Mouse (Mus musculus): ENCODE data around the gene Arsb. TPM values are rescaled to one million over a fixed set of nuclear protein-coding genes. Genes with fewer than 3 reads are reported as not detected.

The Arsb gene
- polyA plus RNA-seq, 1 experiment from 2014 or later = 11.2 TPM

DNA sequence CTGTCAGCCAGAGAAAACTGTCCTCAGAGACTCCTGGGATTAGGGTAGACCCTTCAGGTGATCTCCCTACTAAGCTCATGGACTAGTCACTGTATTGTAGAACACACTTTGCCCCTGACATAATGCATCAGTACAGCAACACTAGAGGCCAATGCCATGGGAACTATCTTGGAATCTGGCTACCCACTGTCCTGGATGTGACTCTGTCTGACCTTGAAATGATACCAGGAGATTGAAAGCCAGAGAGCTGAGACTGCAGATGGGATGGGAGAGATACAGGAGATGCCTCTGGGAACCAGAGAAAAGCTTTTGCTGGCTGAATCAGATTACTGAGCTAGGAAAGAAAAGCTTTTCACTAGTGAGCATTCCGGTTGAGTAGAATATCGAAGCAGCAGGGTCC is 130.7 kb downstream of the Arsb start:
- no peak overlapping the region for H3K27ac ChIP-seq
- no peak overlapping the region for H3K4me3 ChIP-seq (replicated peaks)
- H3K27me3 ChIP-seq (replicated peaks) = no peaks in the 10 kb centered on the region
- ATAC-seq = no peak
- no peaks in the 10 kb centered on the region for H3K36me3 ChIP-seq
- no peak overlapping the region for H3K4me2 ChIP-seq (replicated peaks)
- no peaks in the 10 kb centered on the region for H3K4me1 ChIP-seq (replicated peaks)
- WGBS = 87% methylated on average over 2 of the region's 2 CpGs
- no peak overlapping the region for H3K9ac ChIP-seq
- no peaks in the 10 kb centered on the region for H3K9me3 ChIP-seq

DNA sequence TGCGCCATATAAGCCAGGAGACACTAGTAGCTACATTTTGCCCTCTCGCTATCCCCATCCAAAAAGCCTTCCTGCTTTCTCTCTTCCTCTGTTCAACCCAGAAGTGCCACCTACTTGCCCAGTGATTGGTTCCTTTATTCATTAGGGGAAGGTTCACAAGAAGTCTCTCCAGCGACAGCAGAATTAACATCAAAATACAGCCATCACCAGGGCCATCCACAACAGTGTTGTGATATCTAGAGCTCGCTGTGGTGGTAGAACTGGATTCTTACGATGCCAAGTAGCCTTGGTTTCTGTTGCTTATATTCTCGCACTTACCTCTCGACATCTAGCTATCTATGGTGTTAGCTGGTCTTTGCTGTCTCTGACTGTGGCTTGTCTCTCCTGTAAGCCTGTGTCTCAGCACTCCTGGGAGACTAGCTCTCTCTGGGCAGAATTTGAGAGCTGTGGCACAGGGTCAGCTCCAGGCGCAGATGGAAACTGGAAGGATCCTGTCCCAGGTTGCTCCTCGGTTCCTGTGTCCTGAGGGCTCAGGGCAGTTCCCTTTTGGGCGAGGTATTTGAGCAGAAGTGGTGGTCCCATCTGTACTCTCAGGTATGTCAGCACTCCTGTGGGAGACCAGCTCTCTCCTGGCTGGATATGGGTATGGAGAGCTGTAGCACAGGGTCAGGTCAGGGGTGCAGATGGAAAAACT is 135.3 kb downstream of the Arsb start:
- no peak overlapping the region for H3K27ac ChIP-seq
- H3K4me3 ChIP-seq (replicated peaks) = no peak overlapping the region
- no peaks in the 10 kb centered on the region for H3K4me1 ChIP-seq (replicated peaks)
- H3K9ac ChIP-seq = no peak overlapping the region
- H3K4me2 ChIP-seq (replicated peaks) = no peak overlapping the region
- no peaks in the 10 kb centered on the region for H3K36me3 ChIP-seq
- no peaks in the 10 kb centered on the region for H3K9me3 ChIP-seq
- WGBS = 88% methylated on average over 10 of the region's 10 CpGs
- no peak for ATAC-seq
- H3K27me3 ChIP-seq (replicated peaks) = no peaks in the 10 kb centered on the region

DNA sequence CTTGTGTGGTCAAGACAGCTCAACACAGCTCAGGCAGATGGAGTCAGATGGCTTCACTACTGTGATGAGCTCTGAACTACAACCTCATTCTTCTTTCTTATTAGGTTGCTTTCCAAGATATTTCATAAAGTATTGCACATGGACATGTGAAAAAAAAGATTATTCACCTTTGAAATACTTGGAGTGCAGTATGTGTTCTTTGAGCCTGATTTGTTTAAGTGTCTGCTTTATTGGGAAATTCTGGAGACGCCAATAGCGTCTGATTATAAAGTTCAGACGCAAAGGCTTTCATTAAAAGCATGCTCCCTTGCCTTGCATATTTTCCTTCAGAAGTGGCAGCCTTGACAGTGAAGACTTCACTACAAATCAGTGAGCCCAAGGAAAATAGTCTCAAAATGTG is 136.5 kb downstream of the Arsb start:
- Histone ChIP-seq H3K4me1 (replicated peaks) (no peaks in the 10 kb centered on the region), H3K4me2 (replicated peaks) (no peak overlapping the region), H3K27me3 (replicated peaks) (no peaks in the 10 kb centered on the region), H3K9ac (no peak overlapping the region), H3K4me3 (replicated peaks) (no peak overlapping the region), H3K36me3 (no peaks in the 10 kb centered on the region), H3K27ac (no peak overlapping the region), H3K9me3 (no peaks in the 10 kb centered on the region)
- no peak for ATAC-seq
- WGBS = 91% methylated on average over 3 of the region's 3 CpGs

DNA sequence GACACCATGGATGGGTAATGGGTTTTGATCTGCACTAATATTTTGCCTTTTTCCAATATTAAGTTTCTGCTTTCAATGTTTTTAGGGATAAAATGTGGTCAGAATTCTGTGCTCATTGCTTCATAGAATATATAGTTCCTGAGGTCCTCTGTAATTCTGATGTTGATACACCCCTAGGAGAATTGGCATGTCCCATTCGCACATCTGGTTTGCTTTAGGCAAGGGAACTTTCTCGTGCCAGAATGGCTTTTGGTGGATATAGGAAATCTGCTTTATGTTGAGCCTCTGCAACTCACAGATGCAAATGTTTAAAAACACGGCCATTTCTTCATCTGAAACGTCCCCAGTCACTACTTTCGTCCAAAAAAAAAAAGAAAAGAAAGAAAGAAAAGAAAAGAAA is 138.4 kb downstream of the Arsb start:
- no peaks in the 10 kb centered on the region for H3K9me3 ChIP-seq
- H3K27me3 ChIP-seq (replicated peaks) = no peaks in the 10 kb centered on the region
- ATAC-seq = no peak
- H3K4me2 ChIP-seq (replicated peaks) = no peak overlapping the region
- no peak overlapping the region for H3K4me3 ChIP-seq (replicated peaks)
- H3K36me3 ChIP-seq = no peaks in the 10 kb centered on the region
- H3K9ac ChIP-seq = no peak overlapping the region
- no peak overlapping the region for H3K27ac ChIP-seq
- H3K4me1 ChIP-seq (replicated peaks) = no peaks in the 10 kb centered on the region
- WGBS = 66% methylated on average over 5 of the region's 5 CpGs

DNA sequence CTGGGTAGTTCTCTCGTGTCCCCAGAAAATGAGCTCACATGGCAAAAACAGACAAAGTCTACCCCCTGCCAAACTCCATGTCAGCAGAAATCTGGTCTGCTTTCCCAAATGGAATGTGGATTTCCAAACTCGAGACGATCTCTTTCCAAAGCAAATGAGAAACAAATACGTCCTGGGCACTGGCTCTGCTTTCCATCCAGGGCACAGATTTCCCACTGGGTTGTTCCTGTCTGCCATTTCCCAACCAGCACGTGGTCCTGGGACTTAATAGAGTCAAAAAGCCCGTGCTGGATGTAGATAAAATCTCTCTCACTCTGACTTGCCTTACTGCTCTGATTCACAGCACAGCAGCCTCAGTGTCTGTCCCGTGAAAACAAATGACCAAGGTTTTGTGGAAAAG is 139.6 kb downstream of the Arsb start:
- ATAC-seq = no peak
- peaks cover 5% of the 10 kb centered on the region; the same call in 1 of the 2 replicates for H3K4me1 ChIP-seq (replicated peaks)
- H3K36me3 ChIP-seq = no peaks in the 10 kb centered on the region
- no peak overlapping the region for H3K4me2 ChIP-seq (replicated peaks)
- H3K4me3 ChIP-seq (replicated peaks) = no peak overlapping the region
- 47% methylated on average over 7 of the region's 7 CpGs for WGBS
- no peaks in the 10 kb centered on the region for H3K9me3 ChIP-seq
- H3K27me3 ChIP-seq (replicated peaks) = no peaks in the 10 kb centered on the region
- H3K27ac ChIP-seq = no peak overlapping the region
- H3K9ac ChIP-seq = no peak overlapping the region

DNA sequence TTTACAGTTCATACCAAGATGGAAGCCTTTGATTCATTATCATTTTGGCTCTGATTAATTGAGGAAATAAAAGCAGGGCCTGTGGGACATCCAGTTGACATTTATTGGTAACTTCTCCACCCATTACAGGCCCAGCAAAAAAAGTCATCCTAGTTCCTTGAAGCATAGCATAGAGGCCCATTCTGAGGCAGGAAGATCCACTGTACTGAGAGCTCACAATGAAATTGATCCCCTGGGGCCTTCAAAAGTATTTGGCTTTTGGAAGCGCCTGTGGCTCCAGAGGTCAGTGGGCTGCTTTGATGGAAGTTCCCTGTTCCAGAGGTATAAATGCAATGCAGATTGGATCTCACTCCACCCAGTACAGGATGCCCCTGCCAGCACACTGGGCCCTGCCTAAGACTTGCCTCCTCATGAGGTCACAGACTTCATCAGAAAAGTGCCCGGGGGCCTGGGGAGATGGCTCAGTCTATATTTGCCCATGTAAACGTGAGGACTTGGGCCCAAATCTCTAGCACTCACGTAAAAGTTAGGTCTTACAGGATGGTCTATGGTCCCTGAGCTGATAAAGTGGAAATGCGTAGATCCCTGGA is 141.0 kb downstream of the Arsb start:
- H3K9me3 ChIP-seq = no peaks in the 10 kb centered on the region
- H3K4me1 ChIP-seq (replicated peaks) = peaks cover 5% of the 10 kb centered on the region; the same call in 1 of the 2 replicates
- no peak overlapping the region for H3K4me2 ChIP-seq (replicated peaks)
- WGBS = 82% methylated on average over 5 of the region's 5 CpGs
- no peak for ATAC-seq
- H3K9ac ChIP-seq = no peak overlapping the region
- H3K27ac ChIP-seq = no peak overlapping the region
- no peak overlapping the region for H3K4me3 ChIP-seq (replicated peaks)
- no peaks in the 10 kb centered on the region for H3K36me3 ChIP-seq
- no peaks in the 10 kb centered on the region for H3K27me3 ChIP-seq (replicated peaks)

DNA sequence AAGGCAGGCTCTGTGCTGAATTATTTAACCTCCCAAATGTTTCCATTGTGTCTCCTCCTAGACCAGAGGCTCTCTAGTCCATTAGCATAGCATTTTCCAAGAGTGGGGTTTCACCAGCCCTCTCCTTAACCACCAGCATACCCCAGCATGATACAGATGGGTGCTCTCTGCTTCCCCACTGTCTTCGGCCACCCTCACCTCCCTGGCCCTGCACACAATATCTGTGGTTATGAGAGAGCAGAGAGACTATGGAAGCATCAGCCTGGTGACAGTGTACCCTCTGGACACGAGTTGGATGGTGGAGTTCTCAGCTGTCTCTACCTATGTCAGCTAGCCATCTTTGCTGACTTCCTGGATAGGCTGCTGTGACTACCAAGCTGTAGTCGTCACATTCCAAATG is 142.8 kb downstream of the Arsb start:
- Histone ChIP-seq H3K9ac (no peak overlapping the region), H3K4me1 (replicated peaks) (peaks cover 6% of the 10 kb centered on the region), H3K4me3 (replicated peaks) (no peak overlapping the region), H3K27me3 (replicated peaks) (no peaks in the 10 kb centered on the region), H3K4me2 (replicated peaks) (no peak overlapping the region), H3K36me3 (no peaks in the 10 kb centered on the region), H3K27ac (no peak overlapping the region), H3K9me3 (no peaks in the 10 kb centered on the region)
- ATAC-seq = no peak
- 81% methylated on average over 3 of the region's 3 CpGs for WGBS

DNA sequence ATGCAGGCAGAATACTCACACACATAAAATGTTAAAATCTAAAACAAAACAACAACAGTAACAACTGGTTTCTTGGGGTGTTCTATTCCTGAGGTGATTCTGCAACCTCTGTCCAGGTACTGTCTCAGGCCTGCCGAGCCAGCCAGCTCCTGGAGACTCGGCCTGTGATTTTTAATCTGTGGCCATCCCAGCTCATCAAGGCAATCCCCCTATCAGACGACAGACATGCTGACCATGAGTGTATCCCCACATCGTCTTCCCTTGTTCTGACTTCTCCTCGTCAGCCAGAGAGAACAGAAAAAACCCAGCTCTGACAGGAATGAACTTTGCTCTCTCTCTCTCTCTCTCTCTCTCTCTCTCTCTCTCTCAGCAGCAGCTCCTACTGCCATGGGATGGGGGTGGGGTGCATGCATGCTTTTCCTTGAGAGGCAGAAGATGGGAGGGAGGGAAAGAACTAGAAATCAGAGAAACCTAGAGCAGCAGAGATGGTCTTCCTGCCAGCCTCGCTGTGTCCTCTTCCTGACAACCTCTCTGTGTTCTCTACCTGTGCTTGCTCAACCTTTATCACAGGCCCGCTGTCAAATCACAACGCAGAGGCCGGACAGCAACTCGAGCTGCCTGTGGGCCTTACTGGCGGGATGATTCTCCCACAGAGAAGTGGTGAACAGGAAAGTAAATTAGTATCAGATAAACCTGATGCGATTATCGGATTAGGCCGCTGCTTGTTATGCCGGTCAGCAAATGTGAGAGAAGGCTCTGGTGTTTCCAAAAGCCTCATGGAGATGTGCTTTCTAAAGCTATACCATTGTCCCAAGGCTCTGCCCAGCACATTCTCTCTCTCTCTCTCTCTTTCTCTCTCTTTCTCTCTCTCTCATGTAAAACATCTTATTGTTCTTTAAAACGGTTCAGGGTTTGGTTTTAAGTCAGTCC is 144.5 kb downstream of the Arsb start:
- ATAC-seq = peak; percentile 41; the same call in 1 of the 2 replicates
- Histone ChIP-seq H3K9ac (no peak overlapping the region), H3K27ac (no peak overlapping the region), H3K4me1 (replicated peaks) (peaks cover 15% of the 10 kb centered on the region), H3K4me2 (replicated peaks) (no peak overlapping the region), H3K9me3 (no peaks in the 10 kb centered on the region), H3K4me3 (replicated peaks) (no peak overlapping the region), H3K36me3 (no peaks in the 10 kb centered on the region), H3K27me3 (replicated peaks) (no peaks in the 10 kb centered on the region)
- 53% methylated on average over 16 of the region's 16 CpGs for WGBS

DNA sequence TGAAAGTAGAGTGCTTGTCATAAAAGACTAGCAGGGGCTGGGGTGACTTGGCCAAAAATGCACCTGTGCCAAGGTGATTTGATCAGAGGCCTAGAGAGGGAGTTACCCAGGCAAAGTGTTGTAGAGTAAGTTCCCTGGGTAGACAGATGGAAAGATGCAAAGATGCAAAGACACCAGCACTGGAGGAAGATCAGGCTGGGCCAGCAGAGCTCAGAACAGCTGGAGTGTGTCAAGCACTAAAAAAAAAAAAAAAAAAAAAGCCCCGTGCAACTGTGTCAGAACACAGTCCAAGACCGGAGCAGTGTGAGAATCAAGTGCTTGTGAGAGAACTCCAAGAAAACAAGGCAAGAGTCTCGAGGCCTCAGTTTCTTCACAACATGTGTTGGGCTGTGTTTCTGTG is 148.1 kb downstream of the Arsb start:
- Histone ChIP-seq H3K4me1 (replicated peaks) (peaks cover 26% of the 10 kb centered on the region), H3K9me3 (no peaks in the 10 kb centered on the region), H3K9ac (no peak overlapping the region), H3K27me3 (replicated peaks) (no peaks in the 10 kb centered on the region), H3K4me3 (replicated peaks) (no peak overlapping the region), H3K4me2 (replicated peaks) (no peak overlapping the region), H3K27ac (0 out of 2 replicates have a peak overlapping the region, but pooled peaks have one; percentile 9), H3K36me3 (no peaks in the 10 kb centered on the region)
- ATAC-seq = peak; percentile 56
- WGBS = 54% methylated on average over 3 of the region's 3 CpGs

DNA sequence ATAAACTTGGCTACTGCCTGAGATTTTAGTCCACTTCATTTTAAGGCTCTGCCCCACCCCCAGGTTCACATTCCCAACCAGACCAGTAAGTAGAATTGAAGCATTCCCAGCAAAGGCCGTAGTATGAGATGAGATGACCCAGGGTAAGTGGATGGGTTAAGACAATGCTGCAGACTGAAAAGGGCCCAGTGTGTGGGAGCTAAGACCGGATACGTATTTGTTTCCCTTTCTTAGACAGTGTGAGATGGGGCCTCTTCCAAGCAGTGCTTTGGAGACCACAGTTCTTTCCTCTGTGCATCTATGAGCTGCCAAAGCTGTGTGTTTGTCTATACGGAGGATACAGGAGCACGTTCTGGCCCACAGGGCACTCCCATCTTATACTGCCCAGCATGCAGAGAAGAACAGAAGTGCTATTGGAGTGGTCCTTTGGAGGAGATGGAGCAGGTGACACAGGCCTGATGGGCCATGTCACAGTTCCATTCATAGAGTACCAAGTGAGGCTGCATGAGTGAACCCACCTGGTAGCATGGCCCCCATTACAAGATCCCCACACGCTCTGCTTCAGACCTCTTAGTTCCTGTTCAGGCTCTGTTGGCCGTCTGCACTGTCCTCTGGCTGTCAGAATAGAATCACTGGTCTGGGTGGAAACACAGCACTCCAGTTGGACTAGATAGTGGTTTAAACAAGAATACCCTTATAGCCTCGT is 148.8 kb downstream of the Arsb start:
- H3K27me3 ChIP-seq (replicated peaks) = no peaks in the 10 kb centered on the region
- H3K4me3 ChIP-seq (replicated peaks) = no peak overlapping the region
- peak; percentile 44 for ATAC-seq
- H3K4me1 ChIP-seq (replicated peaks) = peaks cover 31% of the 10 kb centered on the region
- H3K9ac ChIP-seq = no peak overlapping the region
- H3K9me3 ChIP-seq = no peaks in the 10 kb centered on the region
- no peaks in the 10 kb centered on the region for H3K36me3 ChIP-seq
- H3K4me2 ChIP-seq (replicated peaks) = no peak overlapping the region
- 0 out of 2 replicates have a peak overlapping the region, but pooled peaks have one; percentile 9 for H3K27ac ChIP-seq
- 55% methylated on average over 8 of the region's 8 CpGs for WGBS

DNA sequence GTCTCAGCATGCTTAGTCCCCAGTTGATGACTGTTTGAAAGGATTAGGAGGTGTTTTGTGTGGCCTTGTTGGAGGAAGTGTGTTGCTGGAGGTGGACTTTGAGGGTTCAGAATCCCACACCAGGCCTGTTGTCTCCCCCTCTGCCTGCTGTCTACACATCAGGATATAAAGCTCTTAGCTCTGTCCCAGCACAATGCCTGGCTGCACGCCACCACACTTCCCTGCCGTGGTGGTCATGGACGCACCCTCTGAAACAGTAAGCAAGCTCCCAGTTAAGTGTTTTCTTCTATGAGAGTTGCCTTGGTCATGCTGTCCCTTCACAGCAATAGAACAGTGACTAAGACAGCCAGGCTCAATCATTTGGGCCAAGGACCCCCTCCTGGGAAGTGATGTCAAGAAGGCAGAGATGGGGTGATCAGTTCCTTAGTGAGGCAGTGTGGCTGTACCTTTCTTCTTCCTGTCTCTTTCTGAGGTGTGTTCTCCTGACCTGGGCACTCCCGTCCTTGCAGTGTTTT is 149.4 kb downstream of the Arsb start:
- no peaks in the 10 kb centered on the region for H3K9me3 ChIP-seq
- H3K27ac ChIP-seq = no peak overlapping the region
- no peaks in the 10 kb centered on the region for H3K36me3 ChIP-seq
- H3K9ac ChIP-seq = no peak overlapping the region
- WGBS = 67% methylated on average over 4 of the region's 4 CpGs
- peaks cover 28% of the 10 kb centered on the region for H3K4me1 ChIP-seq (replicated peaks)
- ATAC-seq = no peak
- H3K27me3 ChIP-seq (replicated peaks) = no peaks in the 10 kb centered on the region
- H3K4me2 ChIP-seq (replicated peaks) = no peak overlapping the region
- H3K4me3 ChIP-seq (replicated peaks) = no peak overlapping the region
